Mouse (Mus musculus): Measurements from ENCODE around the gene Zfp78.

- no peak for TF ChIP-seq CTCF (IDR thresholded peaks at IDR 0.05; ENCODE audit: control insufficient read depth, insufficient read depth, insufficient read length)
- TF ChIP-seq MAX (IDR thresholded peaks at IDR 0.05), result no peak
- TF ChIP-seq USF1 (IDR thresholded peaks at IDR 0.05; ENCODE audit: low read depth), result no peak
- no peak for TF ChIP-seq MYOD1 (IDR thresholded peaks at IDR 0.05; ENCODE audit: control insufficient read depth, insufficient read length, low read depth)
- no peak for TF ChIP-seq CEBPB (IDR thresholded peaks at IDR 0.05; ENCODE audit: low read depth)
- no peak for TF ChIP-seq MYOG (IDR thresholded peaks at IDR 0.05; ENCODE audit: control insufficient read depth, extremely low read depth, insufficient read length)
- no peak for TF ChIP-seq FOSL1 (IDR thresholded peaks at IDR 0.05; ENCODE audit: insufficient read depth, low read length, poor library complexity, severe bottlenecking)
Observed at GRCm38 (mm10) chr7:6381431-6381830, 18.4 kb downstream of the Zfp78 start.
